In the genomic region with DNA sequence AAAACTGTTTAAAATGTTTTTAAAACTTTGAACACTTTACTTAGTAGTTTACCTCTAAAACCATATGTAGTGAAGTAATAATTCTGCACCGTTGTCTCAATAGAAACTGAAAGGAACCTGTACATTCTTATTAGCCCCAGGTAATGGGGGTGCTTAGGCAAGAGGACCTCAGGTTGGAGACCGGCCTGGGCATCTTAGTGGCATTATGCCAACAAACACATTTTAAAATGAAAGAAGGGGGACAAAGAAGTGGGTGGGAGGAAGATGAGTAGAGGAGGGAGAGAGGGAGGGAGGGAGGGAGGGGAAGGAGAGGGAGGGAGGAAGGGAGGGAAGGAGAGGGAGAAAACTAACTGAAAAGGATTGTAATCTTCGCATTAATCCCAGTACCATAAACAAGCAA, we compare ENCODE assay signal across 8 mouse cellular contexts. TPM values are rescaled to one million over a fixed set of nuclear protein-coding genes. Genes with fewer than 3 reads are reported as not detected.
DNase-seq lines count a peak whose midpoint lies in the region; ATAC-seq and TF ChIP-seq lines count a peak whose summit lies in the region.

No protein-coding gene starts in this region.

- TF ChIP-seq CTCF in left cerebral cortex, adult 2 months (IDR thresholded peaks at IDR 0.05) = no peak
- TF ChIP-seq CTCF in hindbrain, postnatal 0 days (IDR thresholded peaks at IDR 0.05; ENCODE audit: low read depth) = no peak

- intact Hi-C loops in left cerebral cortex, adult 2 months (cut with DNase I) = loop anchor here (2.0 kb wide), 1 partner anchor 117 kb away; no protein-coding TSS in a partner anchor
- intact Hi-C loops in left cerebral cortex, postnatal 10 days (cut with DNase I) = no loop called here

- ATAC-seq in hindbrain, postnatal 0 days = peak; percentile 41
- ATAC-seq in midbrain, embryonic 16.5 days = peak; percentile 26

- WGBS in hindbrain, postnatal 0 days = 4% methylated on average over 3 of the region's 3 CpGs
- WGBS in midbrain, embryonic 16.5 days = 0% methylated on average over 3 of the region's 3 CpGs

- no peaks in the 10 kb centered on the region for H3K9me3 ChIP-seq in hindbrain, postnatal 0 days (ENCODE audit: low read length)
- H3K9me3 ChIP-seq in midbrain, embryonic 16.5 days (replicated peaks; ENCODE audit: control insufficient read depth, low read length, poor library complexity, severe bottlenecking) = no peaks in the 10 kb centered on the region

- H3K27me3 ChIP-seq in hindbrain, postnatal 0 days (ENCODE audit: insufficient read depth, low read length) = no peaks in the 10 kb centered on the region
- no peaks in the 10 kb centered on the region; the same call in 1 of the 2 replicates for H3K27me3 ChIP-seq in midbrain, embryonic 16.5 days (ENCODE audit: control insufficient read depth, insufficient read depth, low read depth, low read length)

- 0 out of 2 replicates have a peak, but pooled peaks cover 4% of the 10 kb centered on the region for H3K4me1 ChIP-seq in hindbrain, postnatal 0 days (ENCODE audit: insufficient read depth, low read length)
- peaks cover 15% of the 10 kb centered on the region for H3K4me1 ChIP-seq in midbrain, embryonic 16.5 days (ENCODE audit: control insufficient read depth, insufficient read depth, low read length)

- peak overlapping the region; percentile 72 for H3K4me3 ChIP-seq in left cerebral cortex, adult 2 months
- peak overlapping the region; percentile 57 for H3K4me3 ChIP-seq in hindbrain, postnatal 0 days (ENCODE audit: low read length)
- peak overlapping the region; percentile 74 for H3K4me3 ChIP-seq in midbrain, embryonic 16.5 days (ENCODE audit: low read depth, low read length)

- DNase-seq in left cerebral cortex, adult 2 months (ENCODE audit: extremely low spot score in 1 of 2, low spot score in 2 of 2) = no peak
- no peak for DNase-seq in left cerebral cortex, adult 8-10 months (ENCODE audit: low spot score in 2 of 2)
- DNase-seq in embryo, embryonic 11 days = peak; percentile 43
- DNase-seq in hindbrain, postnatal 0 days (ENCODE audit: low spot score) = peak; percentile 17
- no peak for DNase-seq in adrenal gland, postnatal 36 days
- DNase-seq in left cerebral cortex, adult 9 months (ENCODE audit: low spot score in 2 of 2) = no peak
- DNase-seq in left cerebral cortex, postnatal 10 days (ENCODE audit: extremely low spot score in 1 of 2, low spot score in 2 of 2) = no peak

- H3K27ac ChIP-seq in left cerebral cortex, adult 2 months = peak overlapping the region; percentile 87; the same call in 1 of the 2 replicates
- H3K27ac ChIP-seq in hindbrain, postnatal 0 days = peak overlapping the region; percentile 75; the same call in 1 of the 2 replicates
- peak overlapping the region; percentile 77; the same call in 1 of the 2 replicates for H3K27ac ChIP-seq in midbrain, embryonic 16.5 days (ENCODE audit: low read length)

- peak overlapping the region; percentile 73 for H3K4me2 ChIP-seq in hindbrain, postnatal 0 days (ENCODE audit: low read depth, low read length)
- peak overlapping the region; percentile 81 for H3K4me2 ChIP-seq in midbrain, embryonic 16.5 days (ENCODE audit: low read length)

- peak overlapping the region; percentile 69; the same call in 1 of the 2 replicates for H3K9ac ChIP-seq in hindbrain, postnatal 0 days (replicated peaks; ENCODE audit: low read length)
- peak overlapping the region; percentile 85 for H3K9ac ChIP-seq in midbrain, embryonic 16.5 days (ENCODE audit: low read depth, low read length)

- no peaks in the 10 kb centered on the region for H3K36me3 ChIP-seq in hindbrain, postnatal 0 days (ENCODE audit: insufficient read depth, low read length)
- peaks cover 5% of the 10 kb centered on the region; the same call in 1 of the 2 replicates for H3K36me3 ChIP-seq in midbrain, embryonic 16.5 days (ENCODE audit: control insufficient read depth, insufficient read depth, low read length)

RNA-seq across cellular contexts. Expression of a gene that starts 0.4 kb away (rescaled TPM):
- total RNA-seq in left cerebral cortex, adult 2 months (2021) = 10 to 100 TPM; 11.5 to 13.0 TPM
- total RNA-seq in left cerebral cortex, adult 8-10 months (2022) = 10 to 100 TPM; 11.7 to 12.2 (median 12.1) TPM
- total RNA-seq in hindbrain, postnatal 0 days (2014; rRNA removed) = 17.3 and 20.0 TPM in 2 replicates
- 9.5 and 10.1 TPM in 2 replicates for polyA plus RNA-seq in hindbrain, postnatal 0 days (2015; fragmentation: Nextera tagmentation; extraction: Ambion mirVana)
- 10.3 and 11.1 TPM in 2 replicates for polyA plus RNA-seq in midbrain, embryonic 16.5 days (2015; fragmentation: Nextera tagmentation; extraction: Ambion mirVana)
- total RNA-seq in adrenal gland, postnatal 36 days (2021) = 10 to 100 TPM in 1 of 2 experiments, 1 to 10 TPM in 1; 8.9 to 10.1 TPM
- total RNA-seq in left cerebral cortex, postnatal 10 days (2021) = 10 to 100 TPM in 1 of 2 experiments, 1 to 10 TPM in 1; 8.9 to 13.5 TPM

RNA-seq across cellular contexts. Expression of a gene that starts 37.0 kb away (rescaled TPM):
- total RNA-seq in left cerebral cortex, adult 2 months (2021) = under 1 TPM; 0.36 to 0.51 TPM
- total RNA-seq in left cerebral cortex, adult 8-10 months (2022) = 1 to 10 TPM in 3 of 4 experiments, under 1 TPM in 1; 0.74 to 1.1 (median 1.1) TPM
- 2.2 and 5.3 TPM in 2 replicates for total RNA-seq in hindbrain, postnatal 0 days (2014; rRNA removed)
- polyA plus RNA-seq in hindbrain, postnatal 0 days (2015; fragmentation: Nextera tagmentation; extraction: Ambion mirVana) = 2.2 and 3.7 TPM in 2 replicates
- 1.9 and 2.7 TPM in 2 replicates for polyA plus RNA-seq in midbrain, embryonic 16.5 days (2015; fragmentation: Nextera tagmentation; extraction: Ambion mirVana)
- under 1 TPM in 1 of 2 experiments, not detected in 1; 0.30 TPM for total RNA-seq in adrenal gland, postnatal 36 days (2021)
- total RNA-seq in left cerebral cortex, postnatal 10 days (2021) = under 1 TPM; 0.61 to 0.73 TPM

RNA-seq across cellular contexts. Expression of a gene that starts 37.4 kb away (rescaled TPM):
- total RNA-seq in left cerebral cortex, adult 2 months (2021) = under 1 TPM in 1 of 2 experiments, not detected in 1; 0.28 TPM
- total RNA-seq in left cerebral cortex, adult 8-10 months (2022) = under 1 TPM in 3 of 4 experiments, not detected in 1; 0.33 to 0.65 (median 0.39) TPM
- not detected in 2 replicates for total RNA-seq in hindbrain, postnatal 0 days (2014; rRNA removed)
- 0.15 and 0.29 TPM in 2 replicates for polyA plus RNA-seq in hindbrain, postnatal 0 days (2015; fragmentation: Nextera tagmentation; extraction: Ambion mirVana)
- 0.15 TPM in 1 of 2 replicates, not detected in the other for polyA plus RNA-seq in midbrain, embryonic 16.5 days (2015; fragmentation: Nextera tagmentation; extraction: Ambion mirVana)
- total RNA-seq in adrenal gland, postnatal 36 days (2021) = not detected
- under 1 TPM; 0.30 TPM for total RNA-seq in left cerebral cortex, postnatal 10 days (2021)

RNA-seq across cellular contexts. Expression of a gene that starts 38.3 kb away (rescaled TPM):
- total RNA-seq in left cerebral cortex, adult 2 months (2021) = under 1 TPM in 1 of 2 experiments, not detected in 1; 0.07 TPM
- under 1 TPM in 1 of 4 experiments, not detected in 3; 0.05 TPM for total RNA-seq in left cerebral cortex, adult 8-10 months (2022)
- total RNA-seq in hindbrain, postnatal 0 days (2014; rRNA removed) = 0.37 and 0.40 TPM in 2 replicates
- polyA plus RNA-seq in hindbrain, postnatal 0 days (2015; fragmentation: Nextera tagmentation; extraction: Ambion mirVana) = 0.19 and 0.33 TPM in 2 replicates
- polyA plus RNA-seq in midbrain, embryonic 16.5 days (2015; fragmentation: Nextera tagmentation; extraction: Ambion mirVana) = 0.20 and 0.22 TPM in 2 replicates
- not detected for total RNA-seq in adrenal gland, postnatal 36 days (2021)
- not detected for total RNA-seq in left cerebral cortex, postnatal 10 days (2021)

Comparison
In these comparisons a context has a peak if more than half of its experiments do, and no peak if none do; other contexts are left out.
1. DNase-seq: peak in embryo, embryonic 11 days (single experiment) and hindbrain, postnatal 0 days (single experiment); none in left cerebral cortex, adult 2 months (0 of 2), left cerebral cortex, adult 8-10 months (0 of 2), adrenal gland, postnatal 36 days (0 of 2), left cerebral cortex, adult 9 months (0 of 2) and left cerebral cortex, postnatal 10 days (0 of 2).
2. Peak in every context shown above with its lines, with median percentiles within 50 percentile points of each other: H3K27ac ChIP-seq and H3K4me3 ChIP-seq.